Mouse (Mus musculus) megakaryocyte, adult 5-6 weeks (primary cell): Measurements from ENCODE around the gene Gmpr. TPM values are rescaled to one million over a fixed set of nuclear protein-coding genes. Genes with fewer than 3 reads are reported as not detected.

Experiments used
- ATAC-seq: 2 replicates; pipeline ENCODE4 v1.8.0; 2016; ENCODE audit warnings: mild to moderate bottlenecking, inconsistent platforms; ENCODE audit not compliant: poor library complexity, severe bottlenecking
- total RNA-seq, 2 experiments: library from RNA; stranded (forward) in 1 of 2; stranded (reverse) in 1 of 2; fragments of 153-499, 151-499 nt in 1 of 2; fragments of 221-1000, 200-1000 nt in 1 of 2; gene quantifications; 2 replicates each; pipeline versions ENCODE4 v1.2.3 to v1.2.4; 2015 to 2017

The Gmpr gene
- total RNA-seq, 2 experiments from 2014 or later = 1.0 to 1.7 TPM

DNA sequence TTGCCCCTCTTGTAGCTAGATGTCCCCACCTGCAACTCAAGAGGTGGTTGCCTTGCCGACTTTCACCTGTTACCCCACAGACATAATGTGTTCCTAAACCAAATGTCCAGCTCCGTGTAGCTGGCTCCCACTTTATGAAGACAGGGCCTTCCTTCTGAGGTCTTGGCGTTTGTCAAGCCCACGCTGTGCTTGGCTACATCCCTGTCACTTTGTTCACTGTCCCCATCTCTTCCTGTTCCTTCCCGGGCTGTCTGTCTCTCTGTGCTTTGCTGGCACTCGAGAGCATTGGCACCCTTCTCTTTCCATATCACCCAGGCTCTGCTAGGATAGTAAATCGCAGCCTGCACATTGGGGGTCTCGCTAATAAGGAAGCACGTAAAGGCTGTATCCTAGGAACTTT, 30.8 kb downstream of the Gmpr start:
- no peak for ATAC-seq

DNA sequence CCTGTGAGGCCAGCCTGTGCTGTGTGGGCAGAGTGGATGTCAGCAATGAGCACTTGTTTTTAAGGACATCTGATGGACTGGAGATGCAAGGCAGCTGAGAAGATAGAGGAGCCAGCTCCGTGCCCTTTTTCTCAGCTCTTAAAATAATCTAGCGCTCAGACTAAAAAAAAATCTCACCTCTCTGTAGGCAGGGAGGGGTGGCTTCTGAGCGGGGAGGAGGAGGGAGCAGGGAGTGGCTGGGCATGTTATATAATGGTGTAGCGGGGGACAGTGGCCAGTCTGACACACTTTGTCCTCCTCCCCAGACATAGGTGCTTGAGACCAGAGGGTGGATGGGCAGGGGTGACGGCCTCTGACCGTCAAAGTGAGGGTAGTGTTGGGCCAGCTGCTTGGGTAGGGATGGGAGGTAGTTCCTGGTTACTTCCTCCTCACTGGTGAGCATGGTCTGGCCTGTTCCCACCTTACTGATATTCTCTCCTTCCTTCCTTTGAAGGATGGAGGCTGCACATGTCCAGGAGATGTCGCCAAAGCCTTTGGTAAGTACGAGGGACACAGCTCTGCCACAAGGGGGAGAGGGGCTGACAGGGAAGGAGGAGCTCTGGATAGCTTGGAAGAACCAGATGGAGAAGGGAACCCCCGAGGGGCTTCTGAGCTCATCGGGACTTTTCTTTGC, 31.4 kb downstream of the Gmpr start:
- no peak for ATAC-seq

DNA sequence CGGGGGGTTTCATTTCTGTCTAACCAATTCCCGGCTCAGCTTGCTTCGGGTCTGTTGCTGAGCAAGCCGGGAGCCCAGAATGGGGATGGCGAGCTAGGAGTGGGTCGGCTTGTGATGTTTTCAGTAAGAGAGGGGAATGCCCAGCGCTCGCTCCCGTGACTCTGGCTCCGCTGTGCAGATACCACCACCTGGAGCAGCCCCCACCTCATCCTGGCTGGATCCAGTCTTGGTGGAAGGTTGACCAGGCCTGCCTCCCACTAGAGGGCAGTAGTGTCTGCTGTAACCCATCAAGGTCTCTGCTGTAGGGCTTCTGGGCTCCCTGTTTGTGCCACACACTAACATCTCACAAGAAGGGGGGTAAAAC, 31.9 kb downstream of the Gmpr start:
- 0 out of 2 replicates have a peak, but pooled peaks have one; percentile 45 for ATAC-seq

DNA sequence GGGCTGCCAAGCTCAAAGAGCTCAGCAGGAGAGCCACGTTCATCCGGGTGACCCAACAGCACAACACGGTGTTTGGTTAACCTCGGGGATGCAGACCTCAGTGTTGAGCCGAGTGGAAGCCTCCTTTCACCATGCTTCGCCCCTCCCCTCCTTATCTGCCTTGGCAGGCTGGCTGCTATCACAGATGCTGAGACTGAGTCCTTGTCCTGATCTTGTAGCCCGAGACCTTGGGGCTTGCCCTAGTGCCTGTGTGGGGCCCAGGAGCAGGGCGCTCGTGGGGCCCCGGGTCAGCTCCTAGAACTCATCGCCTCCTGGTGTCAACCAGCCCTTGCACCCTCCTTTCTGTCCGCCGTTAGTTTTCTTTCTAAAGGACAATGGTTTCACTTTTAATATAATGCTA, 38.7 kb downstream of the Gmpr start:
- ATAC-seq = no peak

DNA sequence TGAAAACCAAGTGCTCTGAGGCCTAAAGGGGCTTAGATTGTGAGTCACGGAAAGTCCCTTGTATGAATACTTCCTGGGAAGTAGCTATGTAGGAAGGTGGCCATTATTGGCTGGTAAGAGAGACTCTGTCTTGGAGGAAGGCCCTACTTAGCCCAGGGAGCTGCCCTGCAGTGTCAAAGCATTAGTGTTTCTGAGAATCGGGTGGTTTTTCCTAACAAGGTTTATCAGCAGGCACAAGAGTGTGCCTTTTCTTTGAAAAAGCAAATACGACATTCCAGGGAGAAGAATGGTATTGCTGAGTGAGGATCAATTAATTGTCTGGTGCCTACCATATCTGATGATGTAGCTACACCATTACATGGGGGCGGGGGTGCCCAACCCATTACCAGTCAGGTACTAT, 39.7 kb downstream of the Gmpr start:
- ATAC-seq = no peak

DNA sequence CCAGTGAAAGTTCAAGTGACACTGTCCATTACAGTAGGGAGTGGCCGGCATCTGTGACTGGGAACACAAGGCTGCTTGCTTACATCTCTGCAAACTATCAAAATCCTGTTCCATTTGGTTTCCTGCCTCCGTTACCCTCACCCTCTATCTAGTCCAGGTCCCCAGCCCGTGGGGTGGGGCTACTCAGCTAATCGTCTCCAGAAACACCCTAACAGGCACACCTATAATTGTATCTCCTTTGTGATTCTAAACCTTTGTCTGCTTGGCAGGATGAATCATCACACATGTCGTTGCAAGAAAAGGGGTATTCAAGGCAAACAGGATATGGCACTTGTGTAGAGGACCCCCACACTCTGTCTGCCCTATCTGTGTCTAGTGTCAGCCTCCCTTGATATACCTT, 40.3 kb downstream of the Gmpr start:
- no peak for ATAC-seq

DNA sequence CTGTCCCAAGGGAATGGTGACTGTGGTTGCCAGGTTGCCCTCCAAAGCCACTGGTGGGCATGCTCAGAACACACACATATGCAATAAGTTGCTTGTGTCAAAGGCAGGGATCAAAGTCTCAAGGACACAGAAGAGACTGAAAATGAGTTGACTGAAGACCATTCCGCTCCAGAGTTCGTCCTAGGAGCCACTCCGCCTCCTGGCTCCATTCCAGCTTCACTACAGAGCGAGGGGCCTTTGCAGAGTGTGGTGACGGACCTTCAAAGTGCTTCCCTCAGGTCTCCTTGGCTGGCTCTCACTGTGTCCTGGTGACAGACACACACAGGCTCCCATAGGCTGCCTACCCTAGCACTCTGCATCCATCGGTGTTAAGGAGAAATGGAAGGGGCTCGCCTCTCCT, 46.4 kb downstream of the Gmpr start:
- no peak for ATAC-seq

DNA sequence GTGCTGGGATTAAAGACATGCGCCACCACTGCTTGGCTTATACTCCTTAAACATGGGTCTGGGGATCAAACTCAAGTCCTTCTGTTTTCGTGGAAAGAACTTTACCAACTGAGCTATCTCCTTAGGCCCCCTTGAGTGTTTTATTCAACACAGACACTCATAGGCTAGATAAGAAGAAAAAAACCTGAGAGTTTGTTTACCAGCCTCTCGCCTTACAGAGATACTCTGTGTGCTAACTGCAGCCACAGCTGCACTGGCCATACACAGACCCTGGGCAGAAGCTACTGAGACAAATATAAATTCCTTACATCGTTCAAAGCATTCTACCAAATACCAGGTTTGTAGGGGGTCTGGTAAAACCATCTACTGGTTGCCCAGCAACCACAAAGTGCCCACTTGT, 51.1 kb downstream of the Gmpr start:
- no peak for ATAC-seq

- ATAC-seq = no peak
These were observed 52.0 kb downstream of the Gmpr start for GRCm38 (mm10) chr13:45559258-45559657.

DNA sequence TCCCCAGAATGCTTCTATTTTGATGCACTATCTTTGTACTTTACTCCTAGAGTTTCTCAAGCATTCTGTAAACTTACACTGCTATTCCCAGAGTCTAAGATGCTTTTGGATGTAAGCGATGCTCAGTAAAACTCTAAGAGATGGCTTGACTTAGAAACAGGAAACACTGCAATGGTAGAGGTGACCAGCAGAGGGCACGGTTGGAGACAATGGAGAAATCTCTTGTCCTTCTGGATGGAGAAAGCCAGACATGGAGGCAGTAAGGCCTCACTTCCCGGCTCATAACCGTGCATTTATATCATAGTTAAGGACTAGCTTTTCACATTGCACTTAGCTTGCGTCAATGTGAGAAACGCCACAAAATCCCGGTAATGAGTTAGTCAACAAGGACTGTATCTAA, 53.3 kb downstream of the Gmpr start:
- no peak for ATAC-seq

DNA sequence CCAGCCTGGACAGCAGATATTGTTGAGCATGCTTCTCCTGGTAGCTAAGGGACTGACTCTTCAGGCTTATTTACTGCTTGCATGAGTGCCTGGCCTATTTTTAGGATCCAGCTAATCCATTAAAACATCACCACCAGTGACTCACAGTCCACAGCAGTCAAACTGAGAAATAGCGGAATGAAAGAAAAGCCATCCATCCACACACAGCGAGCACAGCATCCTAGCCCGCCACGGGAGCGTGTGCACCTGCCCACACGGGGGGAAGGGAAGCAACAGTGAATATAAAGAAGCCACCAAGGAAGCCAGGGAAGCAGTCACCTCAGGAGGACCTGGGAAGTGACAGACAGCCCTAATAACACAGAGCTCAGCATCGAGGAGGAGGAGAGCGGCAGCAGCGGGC, 54.8 kb downstream of the Gmpr start:
- ATAC-seq = no peak

DNA sequence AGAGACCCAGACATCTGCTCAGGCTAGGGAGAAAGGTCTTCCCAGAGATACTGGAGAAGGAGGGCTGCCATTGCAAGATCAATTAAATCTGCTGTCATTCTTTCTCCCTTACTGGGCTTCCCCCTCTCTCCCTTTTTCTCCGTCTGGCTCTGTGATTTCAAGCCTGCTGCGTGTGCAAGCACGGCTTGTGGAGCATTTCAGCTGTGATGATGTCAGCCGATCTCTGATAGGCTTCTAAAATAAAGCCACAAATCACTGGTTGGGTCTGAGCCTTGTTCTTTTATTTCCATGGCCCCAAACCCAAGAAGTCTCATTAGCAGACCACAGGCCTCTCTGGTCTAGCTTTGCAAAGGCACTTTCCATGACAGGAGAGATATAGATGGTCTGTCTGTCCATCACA, 57.7 kb downstream of the Gmpr start:
- ATAC-seq = no peak

GRCm38 (mm10) chr13:45569932-45570331, 62.7 kb downstream of the Gmpr start:
- no peak for ATAC-seq

GRCm38 (mm10) chr13:45571795-45572262, 64.6 kb downstream of the Gmpr start:
- peak; percentile 84 for ATAC-seq

GRCm38 (mm10) chr13:45572768-45573167, 65.5 kb downstream of the Gmpr start:
- ATAC-seq = no peak

GRCm38 (mm10) chr13:45576185-45576584, 68.9 kb downstream of the Gmpr start:
- ATAC-seq = no peak

- no peak for ATAC-seq
These were observed 70.1 kb downstream of the Gmpr start for GRCm38 (mm10) chr13:45577366-45577765.

GRCm38 (mm10) chr13:45577784-45578183, 70.5 kb downstream of the Gmpr start:
- ATAC-seq = no peak

- ATAC-seq = no peak
These were observed 72.5 kb downstream of the Gmpr start for GRCm38 (mm10) chr13:45579751-45580150.

GRCm38 (mm10) chr13:45582294-45582693, 75.0 kb downstream of the Gmpr start:
- ATAC-seq = no peak

DNA sequence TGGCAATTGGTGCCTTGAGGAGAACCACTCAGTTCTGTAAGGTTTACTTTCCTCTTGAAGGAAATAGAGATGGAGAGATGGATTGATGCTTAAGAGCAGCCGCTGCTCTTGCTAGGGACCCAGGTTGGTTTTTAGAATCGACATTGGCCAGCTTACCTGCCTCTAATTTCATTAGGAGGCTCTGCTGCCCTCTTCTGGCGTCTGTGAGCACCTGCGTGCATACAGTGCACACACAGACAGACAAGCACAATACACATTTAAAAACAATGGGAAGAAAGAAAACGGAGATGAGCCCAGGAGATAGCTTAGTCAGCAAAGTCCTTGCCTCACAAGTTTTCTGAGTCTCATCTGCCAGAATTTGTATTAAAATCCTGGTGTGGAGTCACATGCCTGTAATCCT, 75.8 kb downstream of the Gmpr start:
- ATAC-seq = no peak

GRCm38 (mm10) chr13:45590898-45591297, 83.7 kb downstream of the Gmpr start:
- no peak for ATAC-seq

DNA sequence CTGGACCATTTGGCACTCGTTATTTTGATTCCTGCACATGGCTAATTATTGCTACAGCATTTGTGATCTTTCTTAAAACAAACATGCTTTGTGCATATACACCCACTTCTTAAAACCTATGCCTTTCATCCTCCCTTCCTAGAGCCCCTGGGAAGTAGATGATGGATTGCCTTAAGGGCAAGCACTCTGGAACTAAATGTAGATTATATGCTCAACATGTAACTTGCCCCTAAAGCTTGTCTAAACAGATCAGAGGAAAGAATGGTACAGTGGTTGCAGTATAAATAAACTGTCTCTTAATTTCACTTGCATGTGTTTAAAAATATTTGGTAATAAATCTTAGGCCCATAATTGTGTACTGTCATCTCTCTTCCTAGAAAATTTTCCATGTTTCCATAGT, 86.7 kb downstream of the Gmpr start:
- ATAC-seq = no peak
